Mouse (Mus musculus) lung, embryonic 16.5 days (tissue): ENCODE measurements at regions not wholly inside any gene's neighbourhood (a gene's known extent, or its start where the extent isn't known, plus 50 kb on each side); places are given as distances from the start of the nearest gene placed in this dataset.

Source experiments
- ATAC-seq: fragments of 200-750 bp; cut with Nextera tagmentation; 2 replicates; pipeline ENCODE4 v1.8.0; 2017; ENCODE audit warnings: low read depth, mild to moderate bottlenecking, moderate library complexity
- H3K27ac ChIP-seq: fragments of 300-500 bp; sonication (generic); 2 replicates; pipeline ENCODE4 v1.5.1; 2014; ENCODE audit warnings: mild to moderate bottlenecking, control low read depth, low read length
- H3K27me3 ChIP-seq: fragments of 300-500 bp; sonication (generic); 2 replicates; pipeline ENCODE4 v1.6.1; 2014; ENCODE audit warnings: low read depth, low read length, mixed read lengths; ENCODE audit not compliant: control insufficient read depth, insufficient read depth
- H3K36me3 ChIP-seq: fragments of 300-500 bp; sonication (generic); 2 replicates; pipeline ENCODE4 v1.6.1; 2014; ENCODE audit warnings: low read length; ENCODE audit not compliant: control insufficient read depth, insufficient read depth
- H3K4me1 ChIP-seq: fragments of 300-500 bp; sonication (generic); replicated peaks from 2 replicates; pipeline ENCODE4 v1.6.1; 2014; ENCODE audit warnings: low read length, mixed read lengths; ENCODE audit not compliant: control insufficient read depth, insufficient read depth
- H3K4me2 ChIP-seq: fragments of 300-500 bp; sonication (generic); 2 replicates; pipeline ENCODE4 v1.6.1; 2014; ENCODE audit warnings: low read depth, low read length, control low read depth
- H3K4me3 ChIP-seq: fragments of 300-500 bp; sonication (generic); 2 replicates; pipeline ENCODE4 v1.5.1; 2014; ENCODE audit warnings: mild to moderate bottlenecking, low read length, control low read depth
- H3K9ac ChIP-seq: fragments of 300-500 bp; sonication (generic); 2 replicates; pipeline ENCODE4 v1.6.1; 2014; ENCODE audit warnings: low read length, control low read depth
- H3K9me3 ChIP-seq: fragments of 300-500 bp; sonication (generic); 2 replicates; pipeline ENCODE4 v1.6.1; 2016; ENCODE audit warnings: low read length; ENCODE audit not compliant: control insufficient read depth
- WGBS: fragments of 180-500 bp; shearing (Covaris S2); extraction: QIAGEN DNeasy Blood & Tissue Kit; methylation state at CpG from one replicate; pipeline ENCODE4 v1.1.7; 2014; 5-methylcytosine and 5-hydroxymethylcytosine counted together

- WGBS, result 77% methylated on average over 14 of the region's 14 CpGs
- no peak for ATAC-seq
- Histone ChIP-seq H3K27me3 (no peaks in the 10 kb centered on the region), H3K4me3 (no peak overlapping the region), H3K36me3 (no peaks in the 10 kb centered on the region), H3K4me1 (no peaks in the 10 kb centered on the region), H3K27ac (no peak overlapping the region), H3K4me2 (no peak overlapping the region), H3K9me3 (no peaks in the 10 kb centered on the region), H3K9ac (no peak overlapping the region)
Measured at GRCm38 (mm10) chr17:29775836-29776235, 59.0 kb upstream of the Ccdc167 start.

- H3K4me1 ChIP-seq, result no peaks in the 10 kb centered on the region
- ATAC-seq, result peak; percentile 29; the same call in 1 of the 2 replicates
- no peaks in the 10 kb centered on the region for H3K36me3 ChIP-seq
- no peaks in the 10 kb centered on the region for H3K9me3 ChIP-seq
- no peak overlapping the region for H3K4me3 ChIP-seq
- H3K9ac ChIP-seq, result no peak overlapping the region
- no peak overlapping the region for H3K27ac ChIP-seq
- H3K4me2 ChIP-seq, result no peak overlapping the region
- 17% methylated on average over 14 of the region's 14 CpGs for WGBS
- H3K27me3 ChIP-seq, result no peaks in the 10 kb centered on the region
Measured at GRCm38 (mm10) chr17:29773339-29773738, 56.5 kb upstream of the Ccdc167 start.

GRCm38 (mm10) chr17:29770914-29771313, 54.1 kb upstream of the Ccdc167 start:
- Histone ChIP-seq H3K4me1 (no peaks in the 10 kb centered on the region), H3K4me3 (no peak overlapping the region), H3K4me2 (no peak overlapping the region), H3K9ac (no peak overlapping the region), H3K36me3 (no peaks in the 10 kb centered on the region), H3K9me3 (no peaks in the 10 kb centered on the region), H3K27ac (no peak overlapping the region), H3K27me3 (no peaks in the 10 kb centered on the region)
- ATAC-seq, result no peak
- 55% methylated on average over 9 of the region's 9 CpGs for WGBS

GRCm38 (mm10) chr17:29769631-29770030, 52.8 kb upstream of the Ccdc167 start:
- H3K9me3 ChIP-seq, result no peaks in the 10 kb centered on the region

GRCm38 (mm10) chr17:29769143-29769542, 52.3 kb upstream of the Ccdc167 start:
- Histone ChIP-seq H3K36me3 (no peaks in the 10 kb centered on the region), H3K27me3 (no peaks in the 10 kb centered on the region; the same call in 1 of the 2 replicates), H3K4me2 (no peak overlapping the region), H3K9me3 (no peaks in the 10 kb centered on the region), H3K27ac (no peak overlapping the region), H3K9ac (no peak overlapping the region), H3K4me1 (no peaks in the 10 kb centered on the region), H3K4me3 (no peak overlapping the region)
- 33% methylated on average over 7 of the region's 7 CpGs for WGBS
- peak; percentile 10; the same call in 1 of the 2 replicates for ATAC-seq

More at GRCm38 (mm10) chr17:29769631-29770030, 52.8 kb upstream of the Ccdc167 start:
- Histone ChIP-seq H3K27me3 (no peaks in the 10 kb centered on the region), H3K36me3 (no peaks in the 10 kb centered on the region), H3K4me1 (no peaks in the 10 kb centered on the region), H3K4me2 (no peak overlapping the region), H3K27ac (no peak overlapping the region), H3K9ac (no peak overlapping the region), H3K4me3 (no peak overlapping the region)
- ATAC-seq, result no peak
- WGBS, result 65% methylated on average over 10 of the region's 10 CpGs

GRCm38 (mm10) chr17:29768642-29769041, 51.8 kb upstream of the Ccdc167 start:
- Histone ChIP-seq H3K4me2 (no peak overlapping the region), H3K9me3 (no peaks in the 10 kb centered on the region), H3K9ac (no peak overlapping the region), H3K4me1 (no peaks in the 10 kb centered on the region), H3K4me3 (no peak overlapping the region), H3K27me3 (no peaks in the 10 kb centered on the region; the same call in 1 of the 2 replicates), H3K27ac (no peak overlapping the region), H3K36me3 (no peaks in the 10 kb centered on the region)
- ATAC-seq, result no peak
- WGBS, result 55% methylated on average over 5 of the region's 5 CpGs
